Mouse (Mus musculus) 3T3-L1 (cell line): Measurements from ENCODE around the gene Mypn.

Experiments used
- DNase-seq: peaks from one replicate; pipeline ENCODE4 v3.0.0-alpha.2; 2015; ENCODE audit warnings: low read depth, low spot score

The Mypn gene

GRCm38 (mm10) chr10:63203728-63204127 is at the start of gene Mypn:
TSS of gene Mypn (minus strand) at chr10:63203952.
- DNase-seq: no peak

GRCm38 (mm10) chr10:63248421-63248820 is 44.7 kb upstream of the Mypn start:
- no peak for DNase-seq

- no peak for DNase-seq
Measured at GRCm38 (mm10) chr10:63247457-63247856, 43.7 kb upstream of the Mypn start.

GRCm38 (mm10) chr10:63245846-63246245 is 42.1 kb upstream of the Mypn start:
- DNase-seq: no peak

- DNase-seq: peak; percentile 84
Measured at GRCm38 (mm10) chr10:63244746-63245145, 41.0 kb upstream of the Mypn start.

- peak; percentile 52 for DNase-seq
Measured at GRCm38 (mm10) chr10:63244055-63244671, 40.4 kb upstream of the Mypn start.

GRCm38 (mm10) chr10:63243493-63244054 is 39.8 kb upstream of the Mypn start, which contains the start of gene Herc4:
TSS of gene Herc4 (plus strand) at chr10:63243810.
- peak; percentile 92 for DNase-seq

- DNase-seq: peak; percentile 39
Measured at GRCm38 (mm10) chr10:63242798-63243435, 39.2 kb upstream of the Mypn start.

- DNase-seq: no peak
Measured at GRCm38 (mm10) chr10:63240868-63241271, 37.1 kb upstream of the Mypn start.

- DNase-seq: no peak
Measured at GRCm38 (mm10) chr10:63239848-63240247, 36.1 kb upstream of the Mypn start.

GRCm38 (mm10) chr10:63238090-63238489 is 34.3 kb upstream of the Mypn start:
- no peak for DNase-seq

GRCm38 (mm10) chr10:63237206-63237605 is 33.5 kb upstream of the Mypn start:
- no peak for DNase-seq

- DNase-seq: peak; percentile 22
Measured at GRCm38 (mm10) chr10:63236663-63237062, 32.9 kb upstream of the Mypn start.

GRCm38 (mm10) chr10:63235889-63236288 is 32.1 kb upstream of the Mypn start:
- no peak for DNase-seq

- no peak for DNase-seq
Measured at GRCm38 (mm10) chr10:63234133-63234532, 30.4 kb upstream of the Mypn start.

GRCm38 (mm10) chr10:63231630-63232029 is 27.9 kb upstream of the Mypn start:
- no peak for DNase-seq

- no peak for DNase-seq
Measured at GRCm38 (mm10) chr10:63230854-63231253, 27.1 kb upstream of the Mypn start.

GRCm38 (mm10) chr10:63230266-63230665 is 26.5 kb upstream of the Mypn start:
- DNase-seq: no peak

- DNase-seq: peak; percentile 81
Measured at GRCm38 (mm10) chr10:63224341-63224740, 20.6 kb upstream of the Mypn start.

GRCm38 (mm10) chr10:63221081-63221783 is 17.5 kb upstream of the Mypn start:
- DNase-seq: no peak

GRCm38 (mm10) chr10:63208871-63209270 is 5.1 kb upstream of the Mypn start:
- no peak for DNase-seq

GRCm38 (mm10) chr10:63203002-63203401 is 750 bp downstream of the Mypn start:
- no peak for DNase-seq
